Mouse (Mus musculus) G1E (cell line): Measurements from ENCODE around the gene Krt5.

Source experiments
- CTCF ChIP-seq: IDR thresholded peaks from 2 replicates; pipeline ENCODE4 v1.5.1; 2012; ENCODE audit warnings: low read depth, low read length, inconsistent platforms, mixed read lengths
- GATA1 ChIP-seq: IDR thresholded peaks from 2 replicates; pipeline ENCODE4 v1.6.1; 2012; ENCODE audit warnings: borderline replicate concordance, low read length, inconsistent platforms, mixed read lengths
- POLR2AphosphoS5 ChIP-seq: IDR thresholded peaks from 2 replicates; pipeline ENCODE4 v1.6.1; 2012; ENCODE audit warnings: low read depth, low read length, inconsistent platforms; ENCODE audit not compliant: insufficient replicate concordance

DNA sequence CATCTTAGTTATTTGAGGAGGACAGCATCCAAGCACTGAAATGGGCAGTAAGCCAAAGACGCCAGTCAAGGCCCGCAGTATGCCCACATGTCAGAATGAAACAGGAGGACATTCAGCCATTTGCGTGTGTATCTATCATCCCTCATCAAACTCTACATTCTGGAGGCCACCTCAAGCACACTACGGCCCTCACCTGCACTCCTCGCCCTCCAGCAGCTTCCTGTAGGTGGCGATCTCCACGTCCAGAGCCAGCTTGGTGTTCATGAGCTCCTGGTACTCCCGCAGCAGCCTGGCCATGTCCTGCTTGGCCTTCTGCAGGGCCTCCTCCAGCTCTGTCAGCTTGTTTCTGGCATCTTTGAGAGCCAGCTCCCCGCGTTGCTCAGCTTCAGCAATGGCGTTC, 4.0 kb downstream of the Krt5 start:
- TF ChIP-seq CTCF (no peak), GATA1 (no peak), POLR2AphosphoS5 (no peak)
